Mouse (Mus musculus) lung, adult 2 months (tissue): Measurements from ENCODE around the gene Fam227b.

Source experiments
- CTCF ChIP-seq: fragments of 200-500 bp; IDR thresholded peaks from 2 replicates; pipeline ENCODE4 v1.5.1; 2011; ENCODE audit warnings: mild to moderate bottlenecking, low read length, control low read depth; ENCODE audit not compliant: insufficient read depth
- POLR2A ChIP-seq: fragments of 200-500 bp; IDR thresholded peaks from 2 replicates; pipeline ENCODE4 v1.6.1; 2011; ENCODE audit warnings: low read depth, mild to moderate bottlenecking, control low read depth, low read length, borderline replicate concordance; ENCODE audit errors: extremely low read depth

- TF ChIP-seq POLR2A: no peak
- no peak for TF ChIP-seq CTCF
These were observed 14.5 kb upstream of the Fam227b start for GRCm38 (mm10) chr2:126166335-126166734.
